Mouse (Mus musculus) CH12.LX (cell line): ENCODE measurements around the gene Tnfaip8l1. TPM values are rescaled to one million over a fixed set of nuclear protein-coding genes. Genes with fewer than 3 reads are reported as not detected.
A peak's percentile ranks its signal among the peaks of the same experiment; 100 is the strongest.

Source experiments
- DNase-seq: peaks from one replicate; pipeline ENCODE4 v3.0.0-alpha.2; 2013; ENCODE audit errors: extremely low read depth
- H3K27ac ChIP-seq: 2 replicates; pipeline ENCODE4 v1.5.1; 2012; ENCODE audit warnings: low read depth, mild to moderate bottlenecking, control low read depth, moderate library complexity; ENCODE audit not compliant: insufficient read depth
- H3K27me3 ChIP-seq: replicated peaks from 2 replicates; pipeline ENCODE3; 2012; ENCODE audit warnings: inconsistent platforms
- H3K36me3 ChIP-seq, 2 experiments: replicated peaks in 1 of 2; 2 replicates each; pipeline versions ENCODE3 to v1.6.1; 2012; ENCODE audit warnings: inconsistent platforms in 1 of 2, low read length in 1 of 2, mild to moderate bottlenecking in 1 of 2, mixed read lengths in 1 of 2, moderate library complexity in 1 of 2; ENCODE audit not compliant: control insufficient read depth in 1 of 2, insufficient read depth in 1 of 2
- H3K4me1 ChIP-seq, 2 experiments: 2 replicates each; pipeline ENCODE4 v1.6.1; 2012; ENCODE audit warnings: inconsistent platforms in 1 of 2, moderate library complexity in 1 of 2; ENCODE audit not compliant: insufficient read depth in 2 of 2, control insufficient read depth in 1 of 2
- H3K4me2 ChIP-seq: 2 replicates; pipeline ENCODE4 v1.6.1; 2012; ENCODE audit warnings: low read depth, mild to moderate bottlenecking, control low read depth; ENCODE audit not compliant: poor library complexity, insufficient read depth, severe bottlenecking
- H3K4me3 ChIP-seq, 3 experiments: fragments of 150-350 bp in 1 of 3; sonication (generic) in 1 of 3; replicated peaks in 1 of 3; 2 replicates each; pipeline versions ENCODE3 to v1.5.1; 2011 to 2012; ENCODE audit warnings: low read depth in 2 of 3, low read length in 2 of 3, mild to moderate bottlenecking in 2 of 3, moderate library complexity in 2 of 3, control low read depth in 1 of 3, improper control_type of control experiment in 1 of 3, inconsistent platforms in 1 of 3, mixed read lengths in 1 of 3; ENCODE audit not compliant: poor library complexity in 1 of 3
- H3K79me2 ChIP-seq: replicated peaks from 2 replicates; pipeline ENCODE4 v1.6.1; 2012; ENCODE audit warnings: mild to moderate bottlenecking, moderate library complexity; ENCODE audit not compliant: control insufficient read depth, poor library complexity, insufficient read depth, severe bottlenecking; ENCODE audit errors: extremely low read depth
- H3K9ac ChIP-seq: 2 replicates; pipeline ENCODE4 v1.6.1; 2012; ENCODE audit warnings: low read depth, mild to moderate bottlenecking, control low read depth, moderate library complexity; ENCODE audit not compliant: insufficient read depth
- H3K9me3 ChIP-seq: replicated peaks from 2 replicates; pipeline ENCODE3; 2012; ENCODE audit warnings: low read length, inconsistent platforms, mixed read lengths
- CHD1 ChIP-seq: IDR thresholded peaks from 2 replicates; pipeline ENCODE4 v1.6.1; 2012; ENCODE audit warnings: low read depth, low read length, improper control_type of control experiment, inconsistent platforms
- CHD2 ChIP-seq: IDR thresholded peaks from 2 replicates; pipeline ENCODE4 v1.6.1; 2011; ENCODE audit warnings: low read length, improper control_type of control experiment
- CTCF ChIP-seq, 2 experiments: IDR thresholded peaks in 1 of 2; conservative IDR thresholded peaks in 1 of 2; 2 replicates each; pipeline ENCODE4 v1.5.1; 2011 to 2012; ENCODE audit warnings: low read depth in 2 of 2, low read length in 2 of 2, improper control_type of control experiment in 1 of 2, inconsistent platforms in 1 of 2, mild to moderate bottlenecking in 1 of 2, moderate library complexity in 1 of 2
- ELF1 ChIP-seq: IDR thresholded peaks from 2 replicates; pipeline ENCODE4 v1.6.1; 2014; ENCODE audit warnings: low read depth, mild to moderate bottlenecking, inconsistent platforms, low read length, improper control_type of control experiment
- EP300 ChIP-seq: IDR thresholded peaks from 2 replicates; pipeline ENCODE4 v1.6.1; 2011; ENCODE audit warnings: low read length, improper control_type of control experiment
- ETS1 ChIP-seq: conservative IDR thresholded peaks from 2 replicates; pipeline ENCODE4 v1.6.1; 2012; ENCODE audit warnings: low read depth, mild to moderate bottlenecking, inconsistent platforms, low read length, improper control_type of control experiment, moderate library complexity
- GABPA ChIP-seq: IDR thresholded peaks from 2 replicates; pipeline ENCODE4 v1.6.1; 2012; ENCODE audit warnings: low read depth, low read length, improper control_type of control experiment, inconsistent platforms; ENCODE audit not compliant: insufficient replicate concordance
- HCFC1 ChIP-seq: IDR thresholded peaks from 2 replicates; pipeline ENCODE4 v1.6.1; 2012; ENCODE audit warnings: low read depth, mild to moderate bottlenecking, inconsistent platforms, low read length, improper control_type of control experiment
- IRF4 ChIP-seq: IDR thresholded peaks from 2 replicates; pipeline ENCODE4 v1.6.1; 2014; ENCODE audit warnings: low read depth, mild to moderate bottlenecking, inconsistent platforms, low read length, improper control_type of control experiment
- JUN ChIP-seq: IDR thresholded peaks from 2 replicates; pipeline ENCODE4 v1.6.1; 2011; ENCODE audit warnings: low read depth, mild to moderate bottlenecking, low read length, improper control_type of control experiment, moderate library complexity; ENCODE audit not compliant: insufficient read depth
- JUND ChIP-seq: conservative IDR thresholded peaks from 2 replicates; pipeline ENCODE4 v1.6.1; 2011; ENCODE audit warnings: low read depth, low read length, improper control_type of control experiment
- MAFK ChIP-seq: IDR thresholded peaks from 2 replicates; pipeline ENCODE4 v1.6.1; 2011; ENCODE audit warnings: low read length, improper control_type of control experiment; ENCODE audit not compliant: insufficient replicate concordance
- MAX ChIP-seq: IDR thresholded peaks from 2 replicates; pipeline ENCODE4 v1.6.1; 2011; ENCODE audit warnings: low read length, improper control_type of control experiment
- MAZ ChIP-seq: IDR thresholded peaks from 2 replicates; pipeline ENCODE4 v1.6.1; 2012; ENCODE audit warnings: low read depth, mild to moderate bottlenecking, inconsistent platforms, low read length, improper control_type of control experiment, moderate library complexity
- PAX5 ChIP-seq: IDR thresholded peaks from 2 replicates; pipeline ENCODE4 v1.6.1; 2012; ENCODE audit warnings: low read length, inconsistent platforms, mixed read lengths
- POLR2A ChIP-seq: IDR thresholded peaks from 2 replicates; pipeline ENCODE4 v1.6.1; 2011; ENCODE audit warnings: low read depth, mild to moderate bottlenecking, improper control_type of control experiment, low read length
- RAD21 ChIP-seq: IDR thresholded peaks from 2 replicates; pipeline ENCODE4 v1.6.1; 2011; ENCODE audit warnings: low read depth, mild to moderate bottlenecking, low read length, improper control_type of control experiment, moderate library complexity
- SIN3A ChIP-seq: IDR thresholded peaks from 2 replicates; pipeline ENCODE4 v1.6.1; 2012; ENCODE audit warnings: low read length, improper control_type of control experiment, inconsistent platforms
- SMC3 ChIP-seq: IDR thresholded peaks from 2 replicates; pipeline ENCODE4 v1.6.1; 2011; ENCODE audit warnings: low read depth, low read length, improper control_type of control experiment
- TBP ChIP-seq: conservative IDR thresholded peaks from 2 replicates; pipeline ENCODE4 v1.6.1; 2011; ENCODE audit warnings: low read depth, low read length, improper control_type of control experiment
- USF1 ChIP-seq: IDR thresholded peaks from 2 replicates; pipeline ENCODE4 v1.6.1; 2014; ENCODE audit warnings: low read depth, mild to moderate bottlenecking, inconsistent platforms, low read length, improper control_type of control experiment
- USF2 ChIP-seq: conservative IDR thresholded peaks from 2 replicates; pipeline ENCODE4 v1.6.1; 2011; ENCODE audit warnings: low read depth, low read length, improper control_type of control experiment
- ZMIZ1 ChIP-seq: IDR thresholded peaks from 2 replicates; pipeline ENCODE4 v1.6.1; 2012; ENCODE audit warnings: low read depth, mild to moderate bottlenecking, inconsistent platforms, low read length, improper control_type of control experiment
- ZNF384 ChIP-seq: IDR thresholded peaks from 2 replicates; pipeline ENCODE4 v1.6.1; 2012; ENCODE audit warnings: low read depth, low read length, improper control_type of control experiment, inconsistent platforms
- dilution Hi-C: fragments of 300-500 bp; cut with MboI; formaldehyde crosslinking; loops from 2 replicates; pipeline ENCODE4 v1.14.3; 2020; ENCODE audit warnings: low sequenced_read_pairs; ENCODE audit not compliant: extremely low pct_unique_long_range_greater_than_20kb, extremely low pct_ligation_motif_present
- in situ Hi-C: fragments of 300-500 bp; cut with MboI; formaldehyde crosslinking; loops from 3 replicates; pipeline ENCODE4 v1.14.3; 2019; ENCODE audit warnings: low sequenced_read_pairs, low pct_ligation_motif_present, low pct_unique_long_range_greater_than_20kb, mixed read lengths
- polyA plus RNA-seq: library from polyadenylated mRNA; unstranded; fragments of >175 nt; gene quantifications from 2 replicates; pipeline ENCODE4 v1.2.1, GENCODE M21; 2012; ENCODE audit warnings: low read depth; ENCODE audit not compliant: insufficient read length
- total RNA-seq, 2 experiments: library from RNA; depleted of rRNA; stranded (reverse); fragments of 300-350 nt in 1 of 2; fragments of >200 nt in 1 of 2; gene quantifications; 2 replicates each; pipeline ENCODE4 v1.2.3; 2012 to 2014

Tnfaip8l1 gene
- total and polyA plus RNA-seq, 3 experiments: 1.9 to 2.4 (median 2.0) TPM

GRCm38 (mm10) chr17:56123681-56124340, 38.5 kb upstream of the Tnfaip8l1 start:
- H3K4me3 ChIP-seq: no peak overlapping the region
- dilution Hi-C loops (no loop called here), in situ Hi-C loops (no loop called here)
- H3K27me3 ChIP-seq: peaks cover 19% of the 10 kb centered on the region
- TF ChIP-seq ELF1 (no peak), MAFK (no peak), MAZ (no peak), CHD1 (no peak), HCFC1 (no peak)
- H3K36me3 ChIP-seq: peaks cover 0 to 25% of the 10 kb centered on the region in 2 experiments
- H3K9ac ChIP-seq: no peak overlapping the region
- H3K9me3 ChIP-seq: peaks cover 20% of the 10 kb centered on the region
- no peak overlapping the region for H3K27ac ChIP-seq
- H3K4me2 ChIP-seq: no peak overlapping the region
- DNase-seq: no peak
- no peaks in the 10 kb centered on the region for H3K4me1 ChIP-seq
- H3K79me2 ChIP-seq: no peaks in the 10 kb centered on the region

- DNase-seq: peak; percentile 51
- Histone ChIP-seq H3K4me3 (no peak overlapping the region), H3K27ac (no peak overlapping the region), H3K27me3 (peaks cover 19% of the 10 kb centered on the region), H3K9ac (no peak overlapping the region), H3K36me3 (peaks cover 0 to 29% of the 10 kb centered on the region in 2 experiments), H3K79me2 (no peaks in the 10 kb centered on the region), H3K9me3 (peaks cover 20% of the 10 kb centered on the region), H3K4me2 (no peak overlapping the region), H3K4me1 (no peaks in the 10 kb centered on the region)
- TF ChIP-seq SMC3: peak; percentile 48
- TF ChIP-seq EP300: no peak
- TF ChIP-seq CTCF (conservative IDR thresholded peaks at IDR 0.05 in 1 of 2, IDR thresholded peaks at IDR 0.05 in 1 of 2; ENCODE audit: low read depth in 2 of 2, low read length in 2 of 2): peak; percentile 72 to 93
- TF ChIP-seq GABPA: no peak
- TF ChIP-seq RAD21: peak; percentile 25
- peak; percentile 97 for TF ChIP-seq ZNF384
- dilution Hi-C loops (no loop called here), in situ Hi-C loops (loop anchor here (5.0 kb wide), 1 partner anchor 38 kb away; the partner anchor contains the start of gene Tnfaip8l1)
Observed at GRCm38 (mm10) chr17:56124377-56125275, 37.7 kb upstream of the Tnfaip8l1 start.

- H3K27me3 ChIP-seq: peaks cover 16% of the 10 kb centered on the region
- no peak for TF ChIP-seq JUN
- no peak for TF ChIP-seq ZMIZ1
- no peak for TF ChIP-seq PAX5
- no peak for TF ChIP-seq CHD2
- TF ChIP-seq POLR2A: no peak
- TF ChIP-seq MAX: no peak
- no peak for TF ChIP-seq ELF1
- TF ChIP-seq RAD21: no peak
- TF ChIP-seq ETS1: no peak
- no peak for TF ChIP-seq MAFK
- no peak for TF ChIP-seq IRF4
- TF ChIP-seq USF2: no peak
- TF ChIP-seq USF1: no peak
- no peak for TF ChIP-seq JUND
- no peak for TF ChIP-seq SIN3A
- no peak for TF ChIP-seq EP300
- TF ChIP-seq TBP: no peak
Observed at GRCm38 (mm10) chr17:56125276-56125630, 37.0 kb upstream of the Tnfaip8l1 start.

More at GRCm38 (mm10) chr17:56125276-56125630, 37.0 kb upstream of the Tnfaip8l1 start:
- Histone ChIP-seq H3K4me1 (no peaks in the 10 kb centered on the region), H3K27ac (no peak overlapping the region), H3K4me2 (no peak overlapping the region), H3K36me3 (peaks cover 0 to 31% of the 10 kb centered on the region in 2 experiments), H3K4me3 (no peak overlapping the region), H3K79me2 (no peaks in the 10 kb centered on the region), H3K9ac (no peak overlapping the region), H3K9me3 (peaks cover 20% of the 10 kb centered on the region)
- in situ Hi-C loops: loop anchor here (5.0 kb wide), 1 partner anchor 37 kb away; the partner anchor contains the start of gene Tnfaip8l1
- dilution Hi-C loops: no loop called here
- no peak for DNase-seq
